Mouse (Mus musculus) MEL (cell line): ENCODE data around the gene Fastkd5. TPM values are rescaled to one million over a fixed set of nuclear protein-coding genes. Genes with fewer than 3 reads are reported as not detected.

Experiments used
- DNase-seq: peaks from one replicate; pipeline ENCODE4 v3.0.0; 2011; ENCODE audit warnings: low read depth, low spot score
- H3K27ac ChIP-seq: 2 replicates; pipeline ENCODE4 v1.5.1; 2012; ENCODE audit warnings: low read depth, mild to moderate bottlenecking, control low read depth, low read length, moderate library complexity; ENCODE audit not compliant: control insufficient read depth
- H3K27me3 ChIP-seq, 2 experiments: fragments of 150-350 bp in 1 of 2; sonication (generic) in 1 of 2; 2 replicates each; pipeline ENCODE4 v1.6.1; 2012; ENCODE audit warnings: low read length in 2 of 2, mild to moderate bottlenecking in 2 of 2, improper control_type of control experiment in 1 of 2, moderate library complexity in 1 of 2; ENCODE audit not compliant: insufficient read depth in 2 of 2, control insufficient read depth in 1 of 2
- H3K36me3 ChIP-seq, 2 experiments: 2 replicates each; pipeline ENCODE4 v1.6.1; 2012 to 2014; ENCODE audit warnings: low read length in 2 of 2, improper control_type of control experiment in 1 of 2, inconsistent platforms in 1 of 2, mild to moderate bottlenecking in 1 of 2; ENCODE audit not compliant: insufficient read depth in 2 of 2, control insufficient read depth in 1 of 2
- H3K4me1 ChIP-seq, 2 experiments: fragments of 150-350 bp in 1 of 2; sonication (generic) in 1 of 2; 2 replicates each; pipeline ENCODE4 v1.6.1; 2012; ENCODE audit warnings: low read length in 2 of 2, improper control_type of control experiment in 1 of 2, mild to moderate bottlenecking in 1 of 2; ENCODE audit not compliant: insufficient read depth in 2 of 2, control insufficient read depth in 1 of 2
- H3K4me3 ChIP-seq, 2 experiments: fragments of 150-350 bp in 1 of 2; sonication (generic) in 1 of 2; 2 replicates each; pipeline ENCODE4 v1.5.1; 2012; ENCODE audit warnings: low read depth in 2 of 2, low read length in 2 of 2, mild to moderate bottlenecking in 2 of 2, moderate library complexity in 2 of 2, control low read depth in 1 of 2, improper control_type of control experiment in 1 of 2; ENCODE audit not compliant: control insufficient read depth in 1 of 2, insufficient read depth in 1 of 2
- H3K79me2 ChIP-seq: 2 replicates; pipeline ENCODE4 v1.6.1; 2012; ENCODE audit warnings: mild to moderate bottlenecking, low read length, moderate library complexity; ENCODE audit not compliant: control insufficient read depth, poor library complexity, insufficient read depth
- H3K9ac ChIP-seq: 2 replicates; pipeline ENCODE4 v1.6.1; 2012; ENCODE audit warnings: low read depth, mild to moderate bottlenecking, control low read depth, low read length, moderate library complexity; ENCODE audit not compliant: control insufficient read depth, poor library complexity, severe bottlenecking
- H3K9me3 ChIP-seq: fragments of 150-350 bp; sonication (generic); replicated peaks from 2 replicates; pipeline ENCODE4 v1.6.1; 2012; ENCODE audit warnings: mild to moderate bottlenecking, low read length, improper control_type of control experiment, moderate library complexity; ENCODE audit not compliant: insufficient read depth
- BHLHE40 ChIP-seq: IDR thresholded peaks from 2 replicates; pipeline ENCODE4 v1.6.1; 2012; ENCODE audit warnings: low read depth, mild to moderate bottlenecking, inconsistent platforms, low read length, improper control_type of control experiment, borderline replicate concordance
- CHD2 ChIP-seq: IDR thresholded peaks from 2 replicates; pipeline ENCODE4 v1.6.1; 2011; ENCODE audit warnings: low read length, improper control_type of control experiment
- CTCF ChIP-seq, 3 experiments: IDR thresholded peaks in 2 of 3; conservative IDR thresholded peaks in 1 of 3; 2 replicates each; pipeline ENCODE4 v1.5.1; 2011 to 2012; ENCODE audit warnings: low read length in 3 of 3, low read depth in 2 of 3, mild to moderate bottlenecking in 2 of 3, improper control_type of control experiment in 1 of 3, inconsistent platforms in 1 of 3, mixed read lengths in 1 of 3, moderate library complexity in 1 of 3; ENCODE audit not compliant: control insufficient read depth in 1 of 3, insufficient read depth in 1 of 3, poor library complexity in 1 of 3, severe bottlenecking in 1 of 3
- ELF1 ChIP-seq: IDR thresholded peaks from 2 replicates; pipeline ENCODE4 v1.6.1; 2014; ENCODE audit warnings: low read depth, mild to moderate bottlenecking, inconsistent platforms, low read length, improper control_type of control experiment, moderate library complexity
- HCFC1 ChIP-seq: IDR thresholded peaks from 2 replicates; pipeline ENCODE4 v1.6.1; 2012; ENCODE audit warnings: low read depth, mild to moderate bottlenecking, inconsistent platforms, low read length, improper control_type of control experiment, moderate library complexity
- JUND ChIP-seq: IDR thresholded peaks from 2 replicates; pipeline ENCODE4 v1.6.1; 2011; ENCODE audit warnings: low read depth, mild to moderate bottlenecking, improper control_type of control experiment, low read length
- MAZ ChIP-seq: IDR thresholded peaks from 2 replicates; pipeline ENCODE4 v1.6.1; 2012; ENCODE audit warnings: low read depth, mild to moderate bottlenecking, inconsistent platforms, low read length, improper control_type of control experiment
- MEF2A ChIP-seq: IDR thresholded peaks from 2 replicates; pipeline ENCODE4 v1.6.1; 2014; ENCODE audit warnings: low read depth, mild to moderate bottlenecking, inconsistent platforms, low read length, improper control_type of control experiment; ENCODE audit not compliant: poor library complexity, insufficient replicate concordance, severe bottlenecking; ENCODE audit errors: extremely low read depth
- MYB ChIP-seq: IDR thresholded peaks from 2 replicates; pipeline ENCODE4 v1.6.1; 2011; ENCODE audit warnings: mild to moderate bottlenecking, low read depth, low read length, improper control_type of control experiment
- MYC ChIP-seq: IDR thresholded peaks from 2 replicates; pipeline ENCODE4 v1.6.1; 2011; ENCODE audit warnings: low read depth, mild to moderate bottlenecking, low read length, improper control_type of control experiment, moderate library complexity
- NELFE ChIP-seq: IDR thresholded peaks from 2 replicates; pipeline ENCODE4 v1.6.1; 2011; ENCODE audit warnings: low read depth, low read length, improper control_type of control experiment
- NRF1 ChIP-seq: IDR thresholded peaks from 2 replicates; pipeline ENCODE4 v1.6.1; 2014; ENCODE audit warnings: low read depth, mild to moderate bottlenecking, inconsistent platforms, low read length, improper control_type of control experiment, moderate library complexity; ENCODE audit not compliant: poor library complexity, insufficient read depth, severe bottlenecking
- POLR2A ChIP-seq, 2 experiments: IDR thresholded peaks; 2 replicates each; pipeline ENCODE4 v1.6.1; 2011 to 2012; ENCODE audit warnings: low read length in 2 of 2, mild to moderate bottlenecking in 2 of 2, control low read depth in 1 of 2, improper control_type of control experiment in 1 of 2, low read depth in 1 of 2, moderate library complexity in 1 of 2; ENCODE audit not compliant: control insufficient read depth in 1 of 2, insufficient read depth in 1 of 2, poor library complexity in 1 of 2
- POLR2AphosphoS2 ChIP-seq: IDR thresholded peaks from 2 replicates; pipeline ENCODE4 v1.6.1; 2011; ENCODE audit warnings: low read length, improper control_type of control experiment
- POLR2AphosphoS5 ChIP-seq: IDR thresholded peaks from 2 replicates; pipeline ENCODE4 v1.6.1; 2012; ENCODE audit warnings: low read depth, borderline replicate concordance, mild to moderate bottlenecking, inconsistent platforms, low read length, moderate library complexity, mixed read lengths
- RAD21 ChIP-seq: IDR thresholded peaks from 2 replicates; pipeline ENCODE4 v1.6.1; 2011; ENCODE audit warnings: mild to moderate bottlenecking, low read depth, low read length, improper control_type of control experiment
- RCOR1 ChIP-seq: IDR thresholded peaks from 2 replicates; pipeline ENCODE4 v1.6.1; 2012; ENCODE audit warnings: low read depth, mild to moderate bottlenecking, inconsistent platforms, low read length, improper control_type of control experiment
- SIN3A ChIP-seq: IDR thresholded peaks from 2 replicates; pipeline ENCODE4 v1.6.1; 2012; ENCODE audit warnings: low read length, improper control_type of control experiment, inconsistent platforms
- TAL1 ChIP-seq: IDR thresholded peaks from 2 replicates; pipeline ENCODE4 v1.6.1; 2012; ENCODE audit warnings: mild to moderate bottlenecking, inconsistent platforms, low read length, moderate library complexity, mixed read lengths
- TBP ChIP-seq: IDR thresholded peaks from 2 replicates; pipeline ENCODE4 v1.8.0; 2011; ENCODE audit warnings: low read depth, low read length, improper control_type of control experiment
- TCF12 ChIP-seq: IDR thresholded peaks from 2 replicates; pipeline ENCODE4 v1.6.1; 2014; ENCODE audit warnings: low read depth, mild to moderate bottlenecking, inconsistent platforms, low read length, improper control_type of control experiment, moderate library complexity
- USF1 ChIP-seq: IDR thresholded peaks from 2 replicates; pipeline ENCODE4 v1.6.1; 2014; ENCODE audit warnings: low read depth, mild to moderate bottlenecking, inconsistent platforms, low read length, improper control_type of control experiment, moderate library complexity
- USF2 ChIP-seq, 2 experiments: IDR thresholded peaks; 2 replicates each; pipeline ENCODE4 v1.6.1; 2011 to 2012; ENCODE audit warnings: improper control_type of control experiment in 2 of 2, low read length in 2 of 2, borderline replicate concordance in 1 of 2, inconsistent platforms in 1 of 2, low read depth in 1 of 2, mild to moderate bottlenecking in 1 of 2; ENCODE audit not compliant: insufficient read depth in 1 of 2
- ZC3H11A ChIP-seq: IDR thresholded peaks from 2 replicates; pipeline ENCODE4 v1.6.1; 2012; ENCODE audit warnings: low read depth, mild to moderate bottlenecking, inconsistent platforms, low read length, improper control_type of control experiment
- ZKSCAN1 ChIP-seq: IDR thresholded peaks from 2 replicates; pipeline ENCODE4 v1.6.1; 2012; ENCODE audit warnings: low read depth, mild to moderate bottlenecking, inconsistent platforms, low read length, improper control_type of control experiment, moderate library complexity
- polyA plus RNA-seq, 2 experiments: library from polyadenylated mRNA; stranded (reverse) in 1 of 2; unstranded in 1 of 2; fragments of >175 nt in 1 of 2; fragments of >200 nt in 1 of 2; gene quantifications; 2 replicates each; pipeline versions ENCODE4 v1.2.1 to v1.2.4; 2012; ENCODE audit warnings: low replicate concordance in 2 of 2, low read depth in 1 of 2; ENCODE audit not compliant: insufficient read length in 2 of 2, insufficient read depth in 1 of 2, missing spikeins in 1 of 2
- total RNA-seq: library from RNA; depleted of rRNA; stranded (reverse); fragments of 300-350 nt; gene quantifications from 2 replicates; pipeline ENCODE4 v1.2.3, GENCODE M21; 2012

The Fastkd5 gene
- total and polyA plus RNA-seq, 3 experiments, result 11.7 to 15.3 TPM; not detected in 1

DNA sequence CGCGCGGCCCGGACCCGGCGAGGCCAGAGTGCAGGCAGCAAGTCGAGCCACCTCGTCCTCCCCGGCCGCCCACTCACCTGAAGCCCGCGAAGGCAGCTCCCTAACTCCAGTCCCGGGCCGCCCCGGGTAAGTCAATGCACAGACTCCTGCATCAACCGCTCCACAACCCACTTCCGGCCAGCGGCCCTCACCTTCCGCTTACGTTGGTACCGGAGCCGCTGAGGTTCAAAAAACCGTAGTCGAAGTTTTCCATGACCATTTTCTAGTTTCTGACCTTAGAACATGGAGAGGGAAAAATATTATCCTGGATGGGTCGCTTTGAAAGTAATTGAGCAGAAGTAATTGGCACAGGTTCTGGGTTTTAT lies at the start of gene Fastkd5, which contains the start of gene Ubox5 (continued):
- TF ChIP-seq ELF1 (peak; percentile 95), POLR2AphosphoS5 (no peak; the same call in 1 of the 2 replicates)

DNA sequence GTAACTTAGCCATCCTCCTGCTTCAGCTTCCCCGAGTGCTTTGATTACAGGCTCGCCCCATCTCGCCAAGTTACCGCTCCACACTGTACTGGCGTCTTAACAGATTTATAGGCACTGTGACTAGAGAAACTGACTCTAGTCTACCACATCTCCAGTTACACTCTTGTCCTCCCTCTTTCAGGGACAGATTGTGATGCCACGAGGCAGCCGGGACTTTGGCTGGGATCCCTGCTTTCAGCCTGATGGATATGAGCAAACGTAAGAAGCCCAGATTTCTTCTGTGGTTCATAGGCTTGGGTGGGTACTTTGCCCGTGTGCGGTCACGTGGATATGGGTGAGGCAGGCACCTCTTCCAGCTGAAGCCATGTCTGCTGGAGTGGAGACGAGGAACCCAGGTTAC lies 49.3 kb upstream of the Fastkd5 start:
- Histone ChIP-seq H3K79me2 (no peaks in the 10 kb centered on the region), H3K9me3 (no peaks in the 10 kb centered on the region), H3K36me3 (peaks cover 0 to 8% of the 10 kb centered on the region in 2 experiments; a peak in 2 of 4 replicates), H3K9ac (no peak overlapping the region), H3K4me1 (no peaks in the 10 kb centered on the region), H3K27me3 (no peaks in the 10 kb centered on the region), H3K4me3 (no peak overlapping the region), H3K27ac (no peak overlapping the region)
- DNase-seq, result no peak
- TF ChIP-seq USF2 (IDR thresholded peaks at IDR 0.05; ENCODE audit: borderline replicate concordance in 1 of 2, insufficient read depth in 1 of 2, low read depth in 1 of 2, low read length in 2 of 2) (no peak), JUND (no peak), CHD2 (no peak), HCFC1 (no peak), CTCF (IDR thresholded peaks at IDR 0.05 in 2 of 3, conservative IDR thresholded peaks at IDR 0.05 in 1 of 3; ENCODE audit: control insufficient read depth in 1 of 3, insufficient read depth in 1 of 3, low read depth in 2 of 3, low read length in 3 of 3, poor library complexity in 1 of 3, severe bottlenecking in 1 of 3) (no peak), NELFE (no peak), BHLHE40 (no peak), SIN3A (no peak), ZC3H11A (no peak), POLR2AphosphoS2 (no peak), NRF1 (no peak)

GRCm38 (mm10) chr2:130677211-130677610 lies 47.4 kb upstream of the Fastkd5 start:
- no peak for DNase-seq
- Histone ChIP-seq H3K9me3 (no peaks in the 10 kb centered on the region), H3K4me1 (no peaks in the 10 kb centered on the region), H3K36me3 (peaks cover 0 to 12% of the 10 kb centered on the region in 2 experiments; a peak in 2 of 4 replicates), H3K27me3 (no peaks in the 10 kb centered on the region), H3K27ac (no peak overlapping the region), H3K9ac (no peak overlapping the region), H3K4me3 (no peak overlapping the region), H3K79me2 (no peaks in the 10 kb centered on the region)
- TF ChIP-seq SIN3A (no peak), TCF12 (no peak), TBP (no peak), POLR2AphosphoS5 (no peak), HCFC1 (no peak), POLR2A (IDR thresholded peaks at IDR 0.05; ENCODE audit: control insufficient read depth in 1 of 2, insufficient read depth in 1 of 2, low read depth in 1 of 2, low read length in 2 of 2, poor library complexity in 1 of 2) (no peak), CHD2 (no peak), MAZ (no peak), RAD21 (no peak), TAL1 (no peak), MYB (no peak), RCOR1 (no peak), ZKSCAN1 (no peak), ELF1 (no peak), MEF2A (no peak), POLR2AphosphoS2 (no peak), USF1 (no peak), MYC (no peak)
